Mouse (Mus musculus): ENCODE data around the gene Smc5. TPM values are rescaled to one million over a fixed set of nuclear protein-coding genes. Genes with fewer than 3 reads are reported as not detected.
A peak's percentile ranks its signal among the peaks of the same experiment; 100 is the strongest.

Gene Smc5
- polyA plus RNA-seq (2012; rRNA removed) = 3.8 and 9.5 TPM in 2 replicates

- under 1% methylated on average over 69 of the region's 69 CpGs for WGBS
Observed at GRCm38 (mm10) chr19:23273355-23274053, at the start of gene Smc5. Smc5 (minus strand) TSS chr19:23273897.

GRCm38 (mm10) chr19:23323107-23323506, 49.4 kb upstream of the Smc5 start:
- WGBS = 35% methylated on average over 3 of the region's 3 CpGs
- Histone ChIP-seq H3K4me1 (ENCODE audit: control insufficient read depth, insufficient read depth, low read length) (no peaks in the 10 kb centered on the region), H3K4me3 (replicated peaks; ENCODE audit: extremely low read depth, low read depth, low read length) (no peak overlapping the region)
- TF ChIP-seq POLR2A (IDR thresholded peaks at IDR 0.05; ENCODE audit: borderline replicate concordance, extremely low read depth, low read depth, low read length) = no peak
- TF ChIP-seq CTCF (IDR thresholded peaks at IDR 0.05; ENCODE audit: insufficient read depth, low read length) = no peak
- no peak for DNase-seq

More at GRCm38 (mm10) chr19:23273355-23274053, at the start of gene Smc5:
- Histone ChIP-seq H3K4me1 (ENCODE audit: control insufficient read depth, insufficient read depth, low read length) (peaks cover 3% of the 10 kb centered on the region; the same call in 1 of the 2 replicates), H3K4me3 (replicated peaks; ENCODE audit: extremely low read depth, low read depth, low read length) (peak within 1 kb of the TSS; percentile 90)
- TF ChIP-seq POLR2A (IDR thresholded peaks at IDR 0.05; ENCODE audit: borderline replicate concordance, extremely low read depth, low read depth, low read length) = peak; percentile 47; the same call in 1 of the 2 replicates
- no peak for TF ChIP-seq CTCF (IDR thresholded peaks at IDR 0.05; ENCODE audit: insufficient read depth, low read length)
- DNase-seq = peak; percentile 92

GRCm38 (mm10) chr19:23317989-23318358, 44.3 kb upstream of the Smc5 start:
- TF ChIP-seq CTCF (IDR thresholded peaks at IDR 0.05; ENCODE audit: insufficient read depth, low read length) (no peak), POLR2A (IDR thresholded peaks at IDR 0.05; ENCODE audit: borderline replicate concordance, extremely low read depth, low read depth, low read length) (no peak)
- Histone ChIP-seq H3K4me3 (replicated peaks; ENCODE audit: extremely low read depth, low read depth, low read length) (no peak overlapping the region), H3K4me1 (ENCODE audit: control insufficient read depth, insufficient read depth, low read length) (no peaks in the 10 kb centered on the region)
- no peak for DNase-seq
- WGBS = 71% methylated on average over 5 of the region's 5 CpGs

- no peak overlapping the region for H3K4me3 ChIP-seq (replicated peaks; ENCODE audit: extremely low read depth, low read depth, low read length)
- WGBS = 69% methylated on average over 5 of the region's 5 CpGs
- TF ChIP-seq POLR2A (IDR thresholded peaks at IDR 0.05; ENCODE audit: borderline replicate concordance, extremely low read depth, low read depth, low read length) (no peak), CTCF (IDR thresholded peaks at IDR 0.05; ENCODE audit: insufficient read depth, low read length) (no peak)
- DNase-seq = no peak
- H3K4me1 ChIP-seq (ENCODE audit: control insufficient read depth, insufficient read depth, low read length) = no peaks in the 10 kb centered on the region
Observed at GRCm38 (mm10) chr19:23317295-23317988, 43.7 kb upstream of the Smc5 start.

- no peak for DNase-seq
- Histone ChIP-seq H3K4me3 (replicated peaks; ENCODE audit: extremely low read depth, low read depth, low read length) (no peak overlapping the region), H3K4me1 (ENCODE audit: control insufficient read depth, insufficient read depth, low read length) (no peaks in the 10 kb centered on the region)
- no peak for TF ChIP-seq CTCF (IDR thresholded peaks at IDR 0.05; ENCODE audit: insufficient read depth, low read length)
- WGBS = 77% methylated on average over 5 of the region's 5 CpGs
Observed at GRCm38 (mm10) chr19:23316851-23317250, 43.2 kb upstream of the Smc5 start.

- H3K4me3 ChIP-seq (replicated peaks; ENCODE audit: extremely low read depth, low read depth, low read length) = no peak overlapping the region
- H3K4me1 ChIP-seq (ENCODE audit: control insufficient read depth, insufficient read depth, low read length) = no peaks in the 10 kb centered on the region
- 89% methylated on average over 2 of the region's 2 CpGs for WGBS
- no peak for DNase-seq
- TF ChIP-seq CTCF (IDR thresholded peaks at IDR 0.05; ENCODE audit: insufficient read depth, low read length) = no peak
- no peak for TF ChIP-seq POLR2A (IDR thresholded peaks at IDR 0.05; ENCODE audit: borderline replicate concordance, extremely low read depth, low read depth, low read length)
Observed at GRCm38 (mm10) chr19:23309979-23310378, 36.3 kb upstream of the Smc5 start.

GRCm38 (mm10) chr19:23306671-23307070, 33.0 kb upstream of the Smc5 start:
- Histone ChIP-seq H3K4me3 (replicated peaks; ENCODE audit: extremely low read depth, low read depth, low read length) (no peak overlapping the region), H3K4me1 (ENCODE audit: control insufficient read depth, insufficient read depth, low read length) (no peaks in the 10 kb centered on the region)
- TF ChIP-seq POLR2A (IDR thresholded peaks at IDR 0.05; ENCODE audit: borderline replicate concordance, extremely low read depth, low read depth, low read length) (no peak), CTCF (IDR thresholded peaks at IDR 0.05; ENCODE audit: insufficient read depth, low read length) (no peak)
- 86% methylated on average over 7 of the region's 7 CpGs for WGBS
- no peak for DNase-seq

GRCm38 (mm10) chr19:23299987-23300386, 26.3 kb upstream of the Smc5 start:
- TF ChIP-seq CTCF (IDR thresholded peaks at IDR 0.05; ENCODE audit: insufficient read depth, low read length) (no peak), POLR2A (IDR thresholded peaks at IDR 0.05; ENCODE audit: borderline replicate concordance, extremely low read depth, low read depth, low read length) (no peak)
- DNase-seq = no peak
- WGBS = 87% methylated on average over 3 of the region's 3 CpGs
- Histone ChIP-seq H3K4me1 (ENCODE audit: control insufficient read depth, insufficient read depth, low read length) (no peaks in the 10 kb centered on the region), H3K4me3 (replicated peaks; ENCODE audit: extremely low read depth, low read depth, low read length) (no peak overlapping the region)

GRCm38 (mm10) chr19:23298917-23299316, 25.2 kb upstream of the Smc5 start:
- H3K4me3 ChIP-seq (replicated peaks; ENCODE audit: extremely low read depth, low read depth, low read length) = no peak overlapping the region
- TF ChIP-seq CTCF (IDR thresholded peaks at IDR 0.05; ENCODE audit: insufficient read depth, low read length) (no peak), POLR2A (IDR thresholded peaks at IDR 0.05; ENCODE audit: borderline replicate concordance, extremely low read depth, low read depth, low read length) (no peak)
- DNase-seq = no peak
- 73% methylated on average over 1 of the region's 1 CpGs for WGBS
- no peaks in the 10 kb centered on the region for H3K4me1 ChIP-seq (ENCODE audit: control insufficient read depth, insufficient read depth, low read length)

- Histone ChIP-seq H3K4me1 (ENCODE audit: control insufficient read depth, insufficient read depth, low read length) (no peaks in the 10 kb centered on the region), H3K4me3 (replicated peaks; ENCODE audit: extremely low read depth, low read depth, low read length) (no peak overlapping the region)
- no peak for TF ChIP-seq CTCF (IDR thresholded peaks at IDR 0.05; ENCODE audit: insufficient read depth, low read length)
- TF ChIP-seq POLR2A (IDR thresholded peaks at IDR 0.05; ENCODE audit: borderline replicate concordance, extremely low read depth, low read depth, low read length) = no peak
- DNase-seq = no peak
Observed at GRCm38 (mm10) chr19:23297191-23297590, 23.5 kb upstream of the Smc5 start.

All from lung, adult 2 months (tissue).